Mouse (Mus musculus): ENCODE data around the gene Zcchc7. TPM values are rescaled to one million over a fixed set of nuclear protein-coding genes. Genes with fewer than 3 reads are reported as not detected.
"Not testable (repeated sequence)": the region's sequence is repeated elsewhere in the genome, so short reads cannot be mapped to it uniquely, and the experiment has no call there.

The Zcchc7 gene
- polyA plus RNA-seq, 1 experiment from 2014 or later: 36.4 TPM

DNA sequence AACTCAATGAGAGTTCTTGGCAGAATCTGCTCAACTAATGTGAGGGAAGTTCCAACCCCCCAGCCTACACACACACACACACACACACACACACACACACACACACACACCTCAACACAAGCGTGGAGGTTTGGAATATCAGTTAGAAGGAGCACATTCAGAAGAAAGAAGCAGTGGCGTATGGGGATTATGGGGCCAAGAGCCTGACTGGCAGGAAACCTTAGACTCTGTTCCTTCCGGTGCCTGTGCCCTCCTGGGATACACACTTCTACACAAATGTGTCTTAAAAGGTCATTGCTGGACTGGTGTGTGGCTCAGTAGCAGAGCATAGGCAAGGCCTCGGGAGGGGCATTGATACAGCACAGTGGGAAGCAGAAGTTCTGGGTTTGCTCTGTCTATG, 34.4 kb upstream of the Zcchc7 start:
- DNase-seq (ENCODE audit: low spot score) (no peak), ATAC-seq (ENCODE audit: low FRiP score, low TSS enrichment) (no peak)
- TF ChIP-seq CTCF (IDR thresholded peaks at IDR 0.05; ENCODE audit: low read depth) (no peak), EP300 (optimal IDR thresholded peaks at IDR 0.05) (no peak)
- H3K4me2 ChIP-seq (replicated peaks; ENCODE audit: low read depth): no peak overlapping the region
- H3K9me3 ChIP-seq (ENCODE audit: control insufficient read depth, low read length): no peaks in the 10 kb centered on the region
- H3K9ac ChIP-seq (ENCODE audit: low read length): no peak overlapping the region
- WGBS: 81% methylated on average over 4 of the region's 4 CpGs
- H3K27me3 ChIP-seq (ENCODE audit: control insufficient read depth, insufficient read depth, low read length): no peaks in the 10 kb centered on the region; the same call in 1 of the 2 replicates
- H3K27ac ChIP-seq (replicated peaks): no peak overlapping the region
- no peaks in the 10 kb centered on the region for H3K4me1 ChIP-seq (replicated peaks; ENCODE audit: control insufficient read depth, insufficient read depth)
- H3K4me3 ChIP-seq (ENCODE audit: low read depth, low read length): no peak overlapping the region
- H3K36me3 ChIP-seq (ENCODE audit: control insufficient read depth, insufficient read depth, low read length): no peaks in the 10 kb centered on the region

DNA sequence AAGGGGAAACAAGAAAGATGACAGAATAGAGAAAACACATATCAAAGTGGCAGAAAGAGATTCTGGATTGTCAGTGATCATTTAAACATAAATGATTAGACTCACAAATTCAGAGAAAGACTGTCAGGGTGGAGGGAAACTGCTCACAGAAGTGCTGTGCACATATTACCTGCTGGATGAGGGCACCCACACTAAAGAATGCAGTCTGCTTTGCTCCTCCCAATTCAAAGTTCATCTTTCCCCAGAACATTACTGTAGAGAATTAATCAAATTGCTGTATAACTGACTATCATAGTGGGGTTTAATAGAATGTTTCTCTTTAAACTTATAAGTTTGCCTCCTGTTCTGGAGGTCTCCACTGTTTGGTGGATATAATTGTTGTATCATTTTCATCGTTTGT, 15.2 kb upstream of the Zcchc7 start:
- no peak for ATAC-seq (ENCODE audit: low FRiP score, low TSS enrichment)
- TF ChIP-seq EP300 (optimal IDR thresholded peaks at IDR 0.05) (no peak), CTCF (IDR thresholded peaks at IDR 0.05; ENCODE audit: low read depth) (no peak)
- no peaks in the 10 kb centered on the region for H3K4me1 ChIP-seq (replicated peaks; ENCODE audit: control insufficient read depth, insufficient read depth)
- WGBS: 73% methylated on average over 1 of the region's 1 CpGs
- H3K9ac ChIP-seq (ENCODE audit: low read length): no peak overlapping the region
- no peaks in the 10 kb centered on the region for H3K9me3 ChIP-seq (ENCODE audit: control insufficient read depth, low read length)
- no peak overlapping the region for H3K4me3 ChIP-seq (ENCODE audit: low read depth, low read length)
- H3K27me3 ChIP-seq (ENCODE audit: control insufficient read depth, insufficient read depth, low read length): no peaks in the 10 kb centered on the region
- no peak for DNase-seq (ENCODE audit: low spot score)
- no peak overlapping the region for H3K4me2 ChIP-seq (replicated peaks; ENCODE audit: low read depth)
- H3K27ac ChIP-seq (replicated peaks): no peak overlapping the region
- H3K36me3 ChIP-seq (ENCODE audit: control insufficient read depth, insufficient read depth, low read length): no peaks in the 10 kb centered on the region

DNA sequence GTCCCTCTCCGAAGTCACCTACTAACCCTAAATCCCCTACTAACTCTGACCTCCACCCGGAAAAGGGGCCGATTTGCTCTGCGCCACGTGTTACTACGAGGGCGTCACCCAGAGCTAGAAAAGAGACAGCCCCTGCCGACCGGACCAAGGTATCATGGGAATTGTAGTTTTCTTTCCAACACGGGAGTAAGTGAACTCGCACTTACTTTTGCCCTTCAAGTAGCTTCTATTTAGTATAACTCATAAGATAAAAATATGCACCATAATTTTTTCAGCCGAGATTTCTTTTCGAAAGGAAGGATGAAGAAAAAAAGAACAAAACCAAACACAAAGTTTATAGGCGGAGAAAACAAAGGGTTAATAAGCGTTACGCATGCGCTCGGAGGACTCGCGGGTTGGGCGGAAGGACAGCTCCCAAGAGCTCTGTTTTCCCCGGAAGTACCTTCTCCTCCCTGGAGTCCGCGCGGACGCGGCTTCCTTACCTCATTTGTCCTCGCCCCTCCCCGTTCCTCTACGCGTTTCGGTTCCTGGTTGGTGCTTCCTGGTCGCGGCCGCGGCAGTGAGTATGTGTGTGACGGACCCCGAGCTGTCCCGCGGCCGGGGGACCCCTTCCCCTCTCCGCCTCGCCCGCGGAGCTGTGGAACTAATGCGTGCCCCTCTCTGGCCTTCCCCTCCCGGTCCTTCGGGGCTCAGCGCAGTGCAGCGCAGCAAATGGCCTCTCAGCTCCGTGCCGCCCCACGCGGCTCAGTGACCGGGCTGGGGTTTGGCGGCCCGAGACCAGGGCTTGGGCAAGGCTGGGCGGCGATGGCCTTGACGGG, 666 bp downstream of the Zcchc7 start:
- H3K27ac ChIP-seq (replicated peaks): peak overlapping the region; percentile 97
- H3K4me1 ChIP-seq (replicated peaks; ENCODE audit: control insufficient read depth, insufficient read depth): no peaks in the 10 kb centered on the region
- peak; percentile 94 for DNase-seq (ENCODE audit: low spot score)
- H3K4me2 ChIP-seq (replicated peaks; ENCODE audit: low read depth): peak overlapping the region; percentile 83
- H3K4me3 ChIP-seq (ENCODE audit: low read depth, low read length): peak overlapping the region; percentile 91
- peak overlapping the region; percentile 93 for H3K9ac ChIP-seq (ENCODE audit: low read length)
- no peaks in the 10 kb centered on the region for H3K36me3 ChIP-seq (ENCODE audit: control insufficient read depth, insufficient read depth, low read length)
- under 1% methylated on average over 60 of the region's 60 CpGs for WGBS
- no peaks in the 10 kb centered on the region for H3K27me3 ChIP-seq (ENCODE audit: control insufficient read depth, insufficient read depth, low read length)
- no peaks in the 10 kb centered on the region for H3K9me3 ChIP-seq (ENCODE audit: control insufficient read depth, low read length)
- TF ChIP-seq CTCF (IDR thresholded peaks at IDR 0.05; ENCODE audit: low read depth) (peak; percentile 39), EP300 (optimal IDR thresholded peaks at IDR 0.05) (no peak)
- ATAC-seq (ENCODE audit: low FRiP score, low TSS enrichment): peak; percentile 99

DNA sequence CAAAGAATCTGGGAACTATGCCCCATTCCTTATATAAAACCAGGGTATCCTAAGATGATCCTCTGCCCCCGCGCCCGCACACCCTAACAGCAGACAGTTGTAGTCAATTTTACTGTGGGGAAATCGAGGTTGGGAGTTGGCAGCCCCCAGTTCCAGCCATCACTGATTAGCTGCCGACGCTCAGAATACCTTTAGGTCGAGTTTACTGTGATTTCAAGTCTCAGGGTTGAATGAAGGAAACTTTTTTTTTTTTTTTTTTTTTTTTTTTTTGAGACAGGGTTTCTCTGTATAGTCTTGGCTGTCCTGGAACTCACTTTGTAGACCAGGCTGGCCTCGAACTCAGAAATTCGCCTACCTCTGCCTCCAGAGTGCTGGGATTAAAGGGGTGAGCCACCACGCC, 1.5 kb downstream of the Zcchc7 start:
- WGBS: 6% methylated on average over 10 of the region's 10 CpGs
- not testable (repeated sequence) for H3K36me3 ChIP-seq (ENCODE audit: control insufficient read depth, insufficient read depth, low read length); ATAC-seq (ENCODE audit: low FRiP score, low TSS enrichment); H3K9me3 ChIP-seq (ENCODE audit: control insufficient read depth, low read length); H3K4me1 ChIP-seq (replicated peaks; ENCODE audit: control insufficient read depth, insufficient read depth); H3K27me3 ChIP-seq (ENCODE audit: control insufficient read depth, insufficient read depth, low read length); DNase-seq (ENCODE audit: low spot score)
- peak overlapping the region; percentile 93 for H3K9ac ChIP-seq (ENCODE audit: low read length)
- peak overlapping the region; percentile 97 for H3K27ac ChIP-seq (replicated peaks)
- H3K4me3 ChIP-seq (ENCODE audit: low read depth, low read length): peak overlapping the region; percentile 91
- peak overlapping the region; percentile 83 for H3K4me2 ChIP-seq (replicated peaks; ENCODE audit: low read depth)

DNA sequence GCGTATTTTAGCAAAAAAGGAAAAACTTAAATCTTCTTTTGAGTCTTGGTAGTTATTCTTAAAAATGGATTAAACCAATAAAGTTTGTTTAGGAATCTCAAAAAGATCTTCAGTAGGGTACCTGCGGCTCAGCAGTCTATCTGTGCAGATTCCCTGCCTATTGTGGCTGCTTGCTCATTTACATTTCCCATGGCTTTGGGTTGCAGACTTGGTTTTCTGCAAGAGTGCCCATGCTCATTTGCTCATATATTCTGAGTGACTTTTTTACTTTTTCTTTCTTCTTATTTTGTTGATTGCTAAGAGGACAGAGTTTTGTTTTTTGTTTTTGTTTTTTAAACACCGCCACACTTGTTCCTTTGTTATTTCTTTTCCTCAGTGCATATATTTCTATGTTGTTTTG, 19.2 kb downstream of the Zcchc7 start:
- Histone ChIP-seq H3K27me3 (ENCODE audit: control insufficient read depth, insufficient read depth, low read length) (no peaks in the 10 kb centered on the region), H3K9ac (ENCODE audit: low read length) (no peak overlapping the region), H3K27ac (replicated peaks) (no peak overlapping the region), H3K36me3 (ENCODE audit: control insufficient read depth, insufficient read depth, low read length) (no peaks in the 10 kb centered on the region), H3K9me3 (ENCODE audit: control insufficient read depth, low read length) (no peaks in the 10 kb centered on the region), H3K4me1 (replicated peaks; ENCODE audit: control insufficient read depth, insufficient read depth) (no peaks in the 10 kb centered on the region), H3K4me3 (ENCODE audit: low read depth, low read length) (no peak overlapping the region), H3K4me2 (replicated peaks; ENCODE audit: low read depth) (no peak overlapping the region)
- ATAC-seq (ENCODE audit: low FRiP score, low TSS enrichment) (no peak), DNase-seq (ENCODE audit: low spot score) (no peak)
- WGBS: 89% methylated on average over 3 of the region's 3 CpGs
- no peak for TF ChIP-seq EP300 (optimal IDR thresholded peaks at IDR 0.05)
- TF ChIP-seq CTCF (IDR thresholded peaks at IDR 0.05; ENCODE audit: low read depth): no peak

DNA sequence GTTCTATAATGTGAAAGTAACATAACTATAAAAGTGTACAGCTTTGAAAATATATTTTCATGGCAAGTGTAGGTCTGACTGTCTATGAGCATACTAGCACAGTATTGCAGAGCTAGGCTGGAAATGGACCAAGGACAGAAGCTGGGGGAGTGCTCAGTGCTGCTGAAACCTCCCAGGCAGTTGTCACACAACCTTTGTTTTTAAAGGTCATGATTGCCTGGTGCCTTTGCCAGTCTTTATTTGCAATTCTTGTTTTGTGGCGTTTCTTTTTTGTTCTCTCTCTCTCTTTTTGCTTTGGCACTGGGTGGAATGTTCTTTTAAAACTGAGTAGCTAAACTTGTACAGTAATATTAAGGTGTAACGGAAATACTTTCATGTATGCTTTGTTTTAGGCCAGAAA, 21.0 kb downstream of the Zcchc7 start:
- no peaks in the 10 kb centered on the region for H3K9me3 ChIP-seq (ENCODE audit: control insufficient read depth, low read length)
- H3K36me3 ChIP-seq (ENCODE audit: control insufficient read depth, insufficient read depth, low read length): no peaks in the 10 kb centered on the region
- H3K27ac ChIP-seq (replicated peaks): no peak overlapping the region
- H3K4me1 ChIP-seq (replicated peaks; ENCODE audit: control insufficient read depth, insufficient read depth): no peaks in the 10 kb centered on the region
- no peak overlapping the region for H3K9ac ChIP-seq (ENCODE audit: low read length)
- ATAC-seq (ENCODE audit: low FRiP score, low TSS enrichment) (no peak), DNase-seq (ENCODE audit: low spot score) (no peak)
- H3K4me2 ChIP-seq (replicated peaks; ENCODE audit: low read depth): no peak overlapping the region
- TF ChIP-seq CTCF (IDR thresholded peaks at IDR 0.05; ENCODE audit: low read depth): no peak
- TF ChIP-seq EP300 (optimal IDR thresholded peaks at IDR 0.05): no peak
- no peak overlapping the region for H3K4me3 ChIP-seq (ENCODE audit: low read depth, low read length)
- no peaks in the 10 kb centered on the region for H3K27me3 ChIP-seq (ENCODE audit: control insufficient read depth, insufficient read depth, low read length)
- 71% methylated on average over 2 of the region's 2 CpGs for WGBS

Measured in stomach, postnatal 0 days (tissue).